Mouse (Mus musculus): ENCODE measurements around the gene Diras2.

- no peak for TF ChIP-seq POLR2A (IDR thresholded peaks at IDR 0.05; ENCODE audit: insufficient read depth, low read depth, low read length)
- TF ChIP-seq CTCF (IDR thresholded peaks at IDR 0.05; ENCODE audit: insufficient read depth, low read depth, low read length) = no peak
Measured at GRCm38 (mm10) chr13:52516051-52516450, 15.0 kb downstream of the Diras2 start.
